22 mouse cellular contexts compared by ENCODE assay signal in the genomic region with DNA sequence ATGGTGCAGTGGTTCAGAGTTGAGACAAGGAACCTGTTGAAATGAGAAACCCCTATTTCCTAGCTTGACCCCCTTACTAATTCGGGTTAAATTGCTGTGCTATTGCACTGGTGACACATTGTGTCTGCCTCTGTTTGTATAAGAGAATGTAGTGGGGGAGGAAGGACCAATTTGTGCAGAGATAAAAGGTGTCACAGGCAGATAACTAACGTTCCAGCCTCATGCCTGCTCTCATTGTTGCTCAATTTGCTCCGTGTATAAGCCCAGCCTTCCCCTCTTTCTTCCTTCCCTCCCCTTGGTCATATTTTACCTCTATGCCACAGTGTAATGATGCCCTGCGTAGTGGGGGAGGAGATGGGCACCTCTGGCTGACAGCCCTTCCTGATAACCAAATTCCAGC.
DNase-seq lines count a peak whose midpoint lies in the region; ATAC-seq and TF ChIP-seq lines count a peak whose summit lies in the region.
"Had no signal": no experiment of that assay in that cellular context is flagged by ENCODE, and none has a peak within 500 bp of the region (broad histone marks: within the 10 kb centered on the region; RNA-seq: fewer than 3 reads in every experiment).

No protein-coding gene starts in this region.

- no peak overlapping the region for H3K9ac ChIP-seq in liver, embryonic 11.5 days (ENCODE audit: low read depth, low read length)
- no peak overlapping the region for H3K9ac ChIP-seq in limb, embryonic 13.5 days
- no peak overlapping the region for H3K9ac ChIP-seq in liver, postnatal 0 days (replicated peaks)
- H3K9ac ChIP-seq: embryonic facial prominence, embryonic 12.5 days; forebrain, embryonic 13.5 days; heart, embryonic 13.5 days; hindbrain, embryonic 14.5 days; lung, embryonic 14.5 days; neural tube, embryonic 15.5 days had no signal

- TF ChIP-seq EP300 in liver, postnatal 0 days (IDR thresholded peaks at IDR 0.05; ENCODE audit: low read depth): peak; percentile 61; the same call in 1 of the 2 replicates

- H3K36me3 ChIP-seq in liver, embryonic 11.5 days (ENCODE audit: control insufficient read depth, insufficient read depth, low read length): peaks cover 12% of the 10 kb centered on the region
- H3K36me3 ChIP-seq in limb, embryonic 13.5 days: peaks cover 61% of the 10 kb centered on the region
- peaks cover 17% of the 10 kb centered on the region for H3K36me3 ChIP-seq in liver, postnatal 0 days (replicated peaks; ENCODE audit: insufficient read depth, low read length)

- no peaks in the 10 kb centered on the region for H3K27me3 ChIP-seq in liver, embryonic 11.5 days (replicated peaks; ENCODE audit: control insufficient read depth, insufficient read depth, low read length)
- H3K27me3 ChIP-seq in limb, embryonic 13.5 days: no peaks in the 10 kb centered on the region
- H3K27me3 ChIP-seq in liver, postnatal 0 days (ENCODE audit: insufficient read depth, low read length): no peaks in the 10 kb centered on the region
- H3K27me3 ChIP-seq: embryonic facial prominence, embryonic 12.5 days; forebrain, embryonic 13.5 days; heart, embryonic 13.5 days; neural tube, embryonic 15.5 days had no signal

- H3K27ac ChIP-seq in liver, embryonic 11.5 days (ENCODE audit: low read depth, low read length): peak overlapping the region; percentile 67
- peak overlapping the region; percentile 6; the same call in 1 of the 2 replicates for H3K27ac ChIP-seq in limb, embryonic 13.5 days
- H3K27ac ChIP-seq in liver, postnatal 0 days (ENCODE audit: low read depth): no peak overlapping the region
- H3K27ac ChIP-seq: embryonic facial prominence, embryonic 12.5 days; forebrain, embryonic 13.5 days; heart, embryonic 13.5 days; hindbrain, embryonic 14.5 days; kidney, postnatal 0 days; midbrain, embryonic 10.5 days; neural tube, embryonic 15.5 days had no signal

- no peak for TF ChIP-seq POLR2A in lung, adult 2 months (IDR thresholded peaks at IDR 0.05; ENCODE audit: borderline replicate concordance, extremely low read depth, low read depth, low read length)

- no peak for DNase-seq in liver, embryonic 11.5 days (ENCODE audit: low spot score)
- DNase-seq in liver: no peak
- peak; percentile 70 for DNase-seq in MEL-GATA-1-ER (ENCODE audit: extremely low read depth, low read depth)
- no peak for DNase-seq in liver, postnatal 0 days
- no peak for DNase-seq in lung, adult 2 months
- DNase-seq in cerebellum, postnatal 4 days (ENCODE audit: low spot score in 2 of 2): no peak
- DNase-seq in embryo, embryonic 11 days: no peak
- DNase-seq: adrenal gland, postnatal 25 days; cerebellum, adult 11-12 months; cerebellum, postnatal 10 days; heart, postnatal 36 days; kidney, adult 2 months; lung, embryonic 14.5 days; lung, postnatal 36 days had no signal

- no peaks in the 10 kb centered on the region for H3K9me3 ChIP-seq in liver, embryonic 11.5 days (ENCODE audit: control insufficient read depth, low read length)
- no peaks in the 10 kb centered on the region for H3K9me3 ChIP-seq in limb, embryonic 13.5 days
- no peaks in the 10 kb centered on the region for H3K9me3 ChIP-seq in liver, postnatal 0 days (ENCODE audit: low read length)
- H3K9me3 ChIP-seq: embryonic facial prominence, embryonic 12.5 days; forebrain, embryonic 13.5 days; heart, embryonic 13.5 days; midbrain, embryonic 10.5 days; neural tube, embryonic 15.5 days had no signal

- peak overlapping the region; percentile 47 for H3K4me2 ChIP-seq in liver, embryonic 11.5 days
- H3K4me2 ChIP-seq in limb, embryonic 13.5 days (replicated peaks): no peak overlapping the region
- H3K4me2 ChIP-seq in liver, postnatal 0 days (ENCODE audit: low read depth, low read length): no peak overlapping the region
- H3K4me2 ChIP-seq: embryonic facial prominence, embryonic 12.5 days; forebrain, embryonic 13.5 days; heart, embryonic 13.5 days; hindbrain, embryonic 14.5 days; lung, embryonic 14.5 days; neural tube, embryonic 15.5 days had no signal

- TF ChIP-seq CTCF in liver, postnatal 0 days (IDR thresholded peaks at IDR 0.05; ENCODE audit: low read depth): no peak
- no peak for TF ChIP-seq CTCF in lung, adult 2 months (IDR thresholded peaks at IDR 0.05; ENCODE audit: insufficient read depth, low read length)

- 32% methylated on average over 4 of the region's 4 CpGs for WGBS in liver, embryonic 11.5 days
- 42% methylated on average over 4 of the region's 4 CpGs for WGBS in limb, embryonic 13.5 days
- WGBS in liver, postnatal 0 days (ENCODE audit: insufficient replicate concordance): 32% methylated on average over 4 of the region's 4 CpGs
- WGBS in lung, adult 2 months: 43% methylated on average over 4 of the region's 4 CpGs

- H3K4me3 ChIP-seq in liver, embryonic 11.5 days (ENCODE audit: low read depth, low read length): no peak overlapping the region
- no peak overlapping the region for H3K4me3 ChIP-seq in limb, embryonic 13.5 days
- no peak overlapping the region for H3K4me3 ChIP-seq in liver, postnatal 0 days (ENCODE audit: low read depth, low read length)
- no peak overlapping the region for H3K4me3 ChIP-seq in lung, adult 2 months (replicated peaks; ENCODE audit: extremely low read depth, low read depth, low read length)
- H3K4me3 ChIP-seq: embryonic facial prominence, embryonic 12.5 days; forebrain, embryonic 13.5 days; heart, embryonic 13.5 days; midbrain, embryonic 10.5 days; neural tube, embryonic 15.5 days had no signal

- peak; percentile 78 for ATAC-seq in liver, embryonic 11.5 days (replicated peaks; ENCODE audit: low FRiP score)
- no peak for ATAC-seq in limb, embryonic 13.5 days (ENCODE audit: low FRiP score, low read depth)
- peak; percentile 69 for ATAC-seq in liver, postnatal 0 days
- ATAC-seq: forebrain, embryonic 13.5 days had no signal

- peaks cover 39% of the 10 kb centered on the region for H3K4me1 ChIP-seq in liver, embryonic 11.5 days (replicated peaks; ENCODE audit: control insufficient read depth, insufficient read depth, low read length)
- peaks cover 64% of the 10 kb centered on the region for H3K4me1 ChIP-seq in limb, embryonic 13.5 days
- H3K4me1 ChIP-seq in liver, postnatal 0 days (ENCODE audit: insufficient read depth): no peaks in the 10 kb centered on the region
- no peaks in the 10 kb centered on the region for H3K4me1 ChIP-seq in lung, adult 2 months (ENCODE audit: control insufficient read depth, insufficient read depth, low read length)
